Mouse (Mus musculus) liver, embryonic 11.5 days (tissue): ENCODE measurements around the gene Irf6. TPM values are rescaled to one million over a fixed set of nuclear protein-coding genes. Genes with fewer than 3 reads are reported as not detected.
A peak's percentile ranks its signal among the peaks of the same experiment; 100 is the strongest.

Experiments
- ATAC-seq: fragments of 200-750 bp; cut with Nextera tagmentation; replicated peaks from 2 replicates; pipeline ENCODE4 v1.8.0; 2017; ENCODE audit warnings: moderate number of reproducible peaks, mild to moderate bottlenecking, moderate TSS enrichment, moderate library complexity; ENCODE audit not compliant: low FRiP score
- DNase-seq: peaks from one replicate; pipeline ENCODE4 v3.0.0-alpha.2; 2017; ENCODE audit warnings: low spot score
- H3K27ac ChIP-seq: fragments of 300-500 bp; sonication (generic); 2 replicates; pipeline ENCODE4 v1.5.1; 2014; ENCODE audit warnings: mild to moderate bottlenecking, low read depth, low read length, control low read depth
- H3K27me3 ChIP-seq: fragments of 300-500 bp; sonication (generic); replicated peaks from 2 replicates; pipeline ENCODE4 v1.6.1; 2014; ENCODE audit warnings: low read length, mixed read lengths; ENCODE audit not compliant: control insufficient read depth, insufficient read depth
- H3K36me3 ChIP-seq: fragments of 300-500 bp; sonication (generic); 2 replicates; pipeline ENCODE4 v1.6.1; 2014; ENCODE audit warnings: mild to moderate bottlenecking, low read length, moderate library complexity, mixed read lengths; ENCODE audit not compliant: control insufficient read depth, insufficient read depth
- H3K4me1 ChIP-seq: fragments of 300-500 bp; sonication (generic); replicated peaks from 2 replicates; pipeline ENCODE4 v1.6.1; 2014; ENCODE audit warnings: low read length, mixed read lengths; ENCODE audit not compliant: control insufficient read depth, insufficient read depth
- H3K4me2 ChIP-seq: fragments of 300-500 bp; sonication (generic); 2 replicates; pipeline ENCODE4 v1.6.1; 2014; ENCODE audit warnings: mild to moderate bottlenecking, control low read depth, moderate library complexity
- H3K4me3 ChIP-seq: fragments of 300-500 bp; sonication (generic); 2 replicates; pipeline ENCODE4 v1.5.1; 2014; ENCODE audit warnings: low read depth, low read length, control low read depth
- H3K9ac ChIP-seq: fragments of 300-500 bp; sonication (generic); 2 replicates; pipeline ENCODE4 v1.6.1; 2014; ENCODE audit warnings: low read depth, low read length, control low read depth
- H3K9me3 ChIP-seq: fragments of 300-500 bp; sonication (generic); 2 replicates; pipeline ENCODE4 v1.6.1; 2016; ENCODE audit warnings: low read length, inconsistent platforms, mixed read lengths; ENCODE audit not compliant: control insufficient read depth
- WGBS: fragments of 180-500 bp; shearing (Covaris S2); extraction: QIAGEN DNeasy Blood & Tissue Kit; methylation state at CpG from one replicate; pipeline ENCODE4 v1.1.7; 2014; 5-methylcytosine and 5-hydroxymethylcytosine counted together
- polyA plus RNA-seq: library from polyadenylated mRNA; unstranded; fragments of >200 nt; fragmentation: Nextera tagmentation; extraction: Ambion mirVana; gene quantifications from 2 replicates; pipeline ENCODE4 v1.2.1, GENCODE M21; 2014

The Irf6 gene
- polyA plus RNA-seq, 1 experiment from 2014 or later, result 4.1 TPM

- Histone ChIP-seq H3K27ac (no peak overlapping the region; the same call in 1 of the 2 replicates), H3K9ac (no peak overlapping the region), H3K4me3 (no peak overlapping the region), H3K4me2 (no peak overlapping the region), H3K36me3 (no peaks in the 10 kb centered on the region), H3K27me3 (no peaks in the 10 kb centered on the region), H3K4me1 (peaks cover 9% of the 10 kb centered on the region; the same call in 1 of the 2 replicates), H3K9me3 (no peaks in the 10 kb centered on the region)
- 77% methylated on average over 6 of the region's 6 CpGs for WGBS
- DNase-seq (no peak), ATAC-seq (no peak)
Measured at GRCm38 (mm10) chr1:193188257-193188656, 35.3 kb downstream of the Irf6 start.

- peak overlapping the region; percentile 28 for H3K27ac ChIP-seq
- ATAC-seq, result peak; percentile 59; the same call in 1 of the 2 replicates
- H3K4me2 ChIP-seq, result no peak overlapping the region
- H3K4me3 ChIP-seq, result no peak overlapping the region
- 52% methylated on average over 9 of the region's 9 CpGs for WGBS
- no peak overlapping the region for H3K9ac ChIP-seq
- no peaks in the 10 kb centered on the region for H3K27me3 ChIP-seq
- DNase-seq, result peak; percentile 38
- no peaks in the 10 kb centered on the region for H3K9me3 ChIP-seq
- no peaks in the 10 kb centered on the region for H3K36me3 ChIP-seq
- H3K4me1 ChIP-seq, result peaks cover 9% of the 10 kb centered on the region; the same call in 1 of the 2 replicates
Measured at GRCm38 (mm10) chr1:193189151-193189621, 36.3 kb downstream of the Irf6 start.

GRCm38 (mm10) chr1:193189771-193190170, 36.9 kb downstream of the Irf6 start:
- H3K27ac ChIP-seq, result peak overlapping the region; percentile 28
- ATAC-seq (no peak), DNase-seq (no peak)
- no peaks in the 10 kb centered on the region for H3K36me3 ChIP-seq
- H3K9ac ChIP-seq, result no peak overlapping the region
- WGBS, result 50% methylated on average over 3 of the region's 3 CpGs
- H3K4me1 ChIP-seq, result peaks cover 9% of the 10 kb centered on the region; the same call in 1 of the 2 replicates
- no peaks in the 10 kb centered on the region for H3K27me3 ChIP-seq
- no peak overlapping the region for H3K4me3 ChIP-seq
- no peaks in the 10 kb centered on the region for H3K9me3 ChIP-seq
- no peak overlapping the region for H3K4me2 ChIP-seq

- Histone ChIP-seq H3K9me3 (no peaks in the 10 kb centered on the region), H3K4me2 (no peak overlapping the region), H3K4me1 (peaks cover 9% of the 10 kb centered on the region; the same call in 1 of the 2 replicates), H3K27me3 (no peaks in the 10 kb centered on the region), H3K4me3 (no peak overlapping the region), H3K9ac (no peak overlapping the region), H3K27ac (no peak overlapping the region; the same call in 1 of the 2 replicates), H3K36me3 (no peaks in the 10 kb centered on the region)
- DNase-seq (no peak), ATAC-seq (no peak)
- 75% methylated on average over 7 of the region's 7 CpGs for WGBS
Measured at GRCm38 (mm10) chr1:193191675-193192283, 38.9 kb downstream of the Irf6 start.

GRCm38 (mm10) chr1:193194416-193195140, 41.7 kb downstream of the Irf6 start:
- Histone ChIP-seq H3K9me3 (no peaks in the 10 kb centered on the region), H3K27me3 (no peaks in the 10 kb centered on the region), H3K9ac (no peak overlapping the region), H3K4me2 (no peak overlapping the region), H3K36me3 (no peaks in the 10 kb centered on the region), H3K4me3 (no peak overlapping the region), H3K27ac (no peak overlapping the region), H3K4me1 (peaks cover under 1% of the 10 kb centered on the region; the same call in 1 of the 2 replicates)
- DNase-seq (no peak), ATAC-seq (no peak)
- 93% methylated on average over 3 of the region's 3 CpGs for WGBS

GRCm38 (mm10) chr1:193195169-193195810, 42.4 kb downstream of the Irf6 start:
- Histone ChIP-seq H3K4me3 (no peak overlapping the region), H3K9ac (no peak overlapping the region), H3K9me3 (no peaks in the 10 kb centered on the region), H3K36me3 (no peaks in the 10 kb centered on the region), H3K4me2 (no peak overlapping the region), H3K4me1 (no peaks in the 10 kb centered on the region; the same call in 1 of the 2 replicates), H3K27me3 (no peaks in the 10 kb centered on the region), H3K27ac (no peak overlapping the region)
- 70% methylated on average over 3 of the region's 3 CpGs for WGBS
- ATAC-seq, result no peak
- DNase-seq, result no peak

GRCm38 (mm10) chr1:193197494-193198205, 44.7 kb downstream of the Irf6 start:
- ATAC-seq (no peak), DNase-seq (no peak)
- Histone ChIP-seq H3K9me3 (no peaks in the 10 kb centered on the region), H3K4me1 (no peaks in the 10 kb centered on the region; the same call in 1 of the 2 replicates), H3K27me3 (no peaks in the 10 kb centered on the region), H3K27ac (no peak overlapping the region), H3K4me3 (no peak overlapping the region), H3K4me2 (no peak overlapping the region), H3K9ac (no peak overlapping the region), H3K36me3 (no peaks in the 10 kb centered on the region)
- 80% methylated on average over 18 of the region's 18 CpGs for WGBS

GRCm38 (mm10) chr1:193198312-193198711, 45.4 kb downstream of the Irf6 start:
- Histone ChIP-seq H3K4me1 (no peaks in the 10 kb centered on the region; the same call in 1 of the 2 replicates), H3K27me3 (no peaks in the 10 kb centered on the region), H3K4me2 (no peak overlapping the region), H3K9ac (no peak overlapping the region), H3K9me3 (no peaks in the 10 kb centered on the region), H3K27ac (no peak overlapping the region), H3K4me3 (no peak overlapping the region), H3K36me3 (no peaks in the 10 kb centered on the region)
- ATAC-seq (no peak), DNase-seq (no peak)
- 68% methylated on average over 2 of the region's 2 CpGs for WGBS
